Mouse (Mus musculus): ENCODE results near the gene Msl3l2.

GRCm38 (mm10) chr10:56164411-56164810 is 57.7 kb downstream of the Msl3l2 start:
- TF ChIP-seq POLR2A (IDR thresholded peaks at IDR 0.05; ENCODE audit: borderline replicate concordance, low read depth, low read length): no peak
- TF ChIP-seq CTCF (IDR thresholded peaks at IDR 0.05; ENCODE audit: low read depth, low read length): no peak
